Mouse (Mus musculus): Measurements from ENCODE around the gene Ttll11.

The Ttll11 gene

DNA sequence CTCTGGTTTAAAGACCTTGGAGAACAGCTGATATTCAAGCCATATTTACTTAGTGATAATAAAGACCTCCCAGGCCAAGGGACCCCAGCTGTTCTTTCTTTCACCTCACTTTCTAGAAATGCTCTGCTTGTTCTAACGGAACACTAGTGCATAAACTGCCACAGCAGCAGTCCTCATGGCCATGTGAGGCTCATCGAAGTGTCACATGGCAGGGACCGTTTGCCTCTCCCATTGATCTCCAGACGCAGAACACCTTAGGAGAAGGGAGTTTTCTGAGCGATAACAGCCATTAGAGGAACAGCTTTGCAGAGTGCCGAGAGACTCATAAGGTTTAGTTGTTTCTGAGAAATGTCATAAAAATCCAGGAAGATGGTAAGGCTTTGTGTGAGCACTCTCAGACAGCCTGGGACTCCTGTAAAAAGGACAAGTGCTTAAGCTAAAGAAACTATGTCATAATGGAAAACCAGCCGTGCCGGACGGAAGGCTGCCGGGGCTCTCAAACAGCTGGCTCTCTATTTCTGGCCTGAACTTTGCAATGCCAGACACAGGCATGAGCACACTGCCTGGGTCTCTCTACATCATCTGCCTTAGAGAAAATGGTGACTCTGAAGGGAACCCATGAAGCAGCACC, 13.7 kb downstream of the Ttll11 start:
- no peak for DNase-seq (ENCODE audit: low spot score)

DNA sequence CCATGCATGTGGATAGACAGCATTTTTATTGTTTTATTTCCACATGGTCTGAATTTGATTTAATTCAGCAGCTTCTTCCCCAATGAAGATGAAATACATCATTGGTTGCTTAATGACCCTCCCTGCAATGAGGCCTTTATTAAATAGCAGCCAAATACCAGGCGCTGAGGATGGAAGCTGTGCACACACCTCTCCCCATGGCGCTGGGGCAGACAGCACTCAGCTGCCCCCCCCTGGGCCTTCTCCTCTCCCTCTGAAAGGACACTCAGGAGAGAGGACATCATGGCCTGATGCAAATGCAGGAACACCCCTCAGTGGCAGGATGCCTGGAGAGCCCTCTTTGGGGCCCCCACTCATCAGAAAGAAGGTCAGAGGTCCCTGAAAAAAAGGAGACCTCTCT, 16.4 kb downstream of the Ttll11 start:
- no peak for DNase-seq (ENCODE audit: low spot score)

DNA sequence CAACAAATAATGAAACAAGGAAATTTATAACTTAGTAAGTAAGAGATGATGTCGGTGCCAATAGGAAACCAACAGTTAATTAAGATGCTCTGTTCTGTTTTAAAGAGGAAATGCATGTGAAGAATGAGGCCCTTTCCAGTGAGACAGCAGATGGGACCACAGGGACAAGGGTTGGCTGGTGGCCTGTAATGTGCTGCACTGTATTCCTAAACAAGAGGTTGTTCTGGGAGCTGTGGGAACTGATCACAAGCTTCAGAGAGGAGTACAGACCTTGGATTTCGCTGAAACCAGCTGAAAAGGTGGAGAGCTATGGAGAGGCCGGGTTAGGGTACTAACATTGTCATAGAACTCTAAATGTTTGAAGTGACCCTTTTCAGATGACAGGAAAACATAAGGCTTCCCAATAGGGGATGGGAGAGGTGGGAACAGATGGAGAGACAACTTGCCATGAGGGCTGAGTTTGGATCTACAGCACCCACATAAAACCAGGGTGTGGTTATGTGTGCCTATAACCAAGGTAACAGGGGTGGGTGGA, 18.1 kb downstream of the Ttll11 start:
- no peak for DNase-seq (ENCODE audit: low spot score)

DNA sequence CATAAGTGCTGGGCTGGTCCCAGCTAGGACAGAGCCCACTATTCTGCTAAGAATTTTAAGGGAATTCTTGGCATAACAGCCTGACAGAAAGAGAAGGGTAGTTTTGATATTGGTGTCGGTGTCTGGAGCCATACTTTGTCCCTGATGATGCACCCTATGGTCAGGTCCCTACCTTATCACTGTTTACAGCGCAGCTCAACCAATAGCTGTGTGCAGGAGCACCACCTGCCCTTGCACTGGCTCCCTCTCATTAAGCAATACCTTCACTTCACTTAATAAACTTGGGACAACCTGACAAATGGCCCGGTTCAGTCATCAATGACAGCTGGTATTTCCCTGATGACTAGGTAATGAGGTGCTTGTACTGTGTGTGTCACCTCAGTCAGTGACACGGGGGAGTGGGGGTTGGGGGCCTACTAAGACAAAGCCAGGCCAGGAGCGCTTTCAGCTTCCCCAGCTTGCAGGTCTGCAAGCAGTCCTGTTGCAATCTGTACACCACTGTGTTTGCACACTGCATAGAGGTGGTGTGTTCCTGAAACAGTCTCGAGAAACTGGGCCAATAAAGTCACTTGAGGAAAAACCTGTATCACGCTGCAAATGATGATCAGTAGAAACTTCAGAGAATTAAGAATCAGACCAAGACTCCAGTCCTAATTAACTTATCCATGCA, 22.1 kb downstream of the Ttll11 start:
- DNase-seq (ENCODE audit: low spot score) = no peak

DNA sequence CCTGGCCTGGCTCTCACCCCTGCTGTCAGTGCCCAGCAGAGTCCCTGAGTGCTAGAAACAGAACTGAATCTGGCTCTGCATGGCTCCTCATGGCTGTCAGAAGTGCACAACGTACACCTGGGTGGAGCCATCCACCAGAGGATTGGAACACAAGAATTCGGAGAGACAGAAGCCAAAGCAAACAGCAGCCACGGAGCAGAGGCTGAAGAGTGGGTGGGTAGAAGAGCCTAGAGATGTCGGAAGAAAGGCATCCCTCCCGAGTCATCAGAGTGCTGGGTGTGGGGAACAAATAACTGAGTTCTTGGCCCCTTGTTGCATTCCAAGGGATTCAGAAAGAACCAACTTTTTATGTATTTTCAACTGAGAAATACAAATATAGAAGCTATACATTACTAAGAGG, 24.5 kb downstream of the Ttll11 start:
- DNase-seq (ENCODE audit: low spot score) = no peak

DNA sequence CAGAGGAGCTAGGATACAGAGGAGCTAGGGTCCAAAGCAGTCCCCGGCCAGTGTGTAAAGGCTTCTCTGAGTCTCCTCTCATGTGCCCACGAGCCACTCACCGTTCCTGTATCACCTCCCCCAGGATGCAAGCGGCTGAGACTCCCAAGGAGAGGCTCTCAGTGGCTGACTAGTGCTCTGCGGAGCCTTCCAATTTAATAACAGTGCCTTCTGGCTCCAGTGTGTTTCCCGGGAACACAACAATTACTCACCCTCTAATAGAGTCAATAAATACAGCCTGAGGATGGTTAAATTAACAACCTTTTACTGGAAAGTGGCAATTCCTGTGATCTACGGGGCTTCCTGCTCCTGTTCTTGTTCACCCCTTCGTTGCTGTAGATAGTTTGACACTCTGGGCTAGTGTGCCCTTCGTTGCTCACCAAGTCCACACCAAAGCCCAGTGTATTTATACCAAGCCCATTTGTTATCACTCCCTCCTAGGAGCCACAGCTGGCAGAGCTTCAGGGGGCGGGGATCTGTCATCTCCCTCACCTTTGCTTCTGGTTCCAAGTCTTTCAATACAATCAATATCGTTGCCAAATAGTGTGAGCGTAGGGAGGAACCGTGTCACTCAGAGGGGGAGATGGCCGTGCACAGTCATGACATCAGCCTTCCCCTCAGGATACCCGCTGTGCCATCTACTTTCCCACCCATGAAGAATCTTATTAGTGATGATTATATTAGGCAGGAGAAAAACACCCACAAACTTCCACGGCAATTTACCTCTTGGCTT, 27.3 kb downstream of the Ttll11 start:
- DNase-seq (ENCODE audit: low spot score) = no peak

DNA sequence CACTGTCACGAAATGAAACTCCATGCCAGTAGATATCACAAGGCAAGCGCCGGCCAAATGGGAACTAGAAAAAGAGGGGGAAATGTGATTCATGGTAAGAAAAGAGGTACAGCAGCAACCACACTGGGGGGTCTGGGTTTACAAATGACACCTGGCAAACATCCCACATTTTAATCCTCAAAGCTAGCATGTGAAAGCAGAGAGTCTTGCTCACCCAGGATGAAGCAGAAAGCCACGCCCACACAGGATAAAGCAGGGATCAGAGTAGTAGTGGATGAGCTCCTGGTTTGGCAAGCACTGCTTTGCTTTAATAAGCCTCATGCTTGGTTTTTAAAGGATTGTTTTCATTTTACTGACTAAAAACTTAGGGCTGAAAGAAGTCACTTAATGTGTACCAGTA, 34.8 kb downstream of the Ttll11 start:
- no peak for DNase-seq (ENCODE audit: low spot score)

DNA sequence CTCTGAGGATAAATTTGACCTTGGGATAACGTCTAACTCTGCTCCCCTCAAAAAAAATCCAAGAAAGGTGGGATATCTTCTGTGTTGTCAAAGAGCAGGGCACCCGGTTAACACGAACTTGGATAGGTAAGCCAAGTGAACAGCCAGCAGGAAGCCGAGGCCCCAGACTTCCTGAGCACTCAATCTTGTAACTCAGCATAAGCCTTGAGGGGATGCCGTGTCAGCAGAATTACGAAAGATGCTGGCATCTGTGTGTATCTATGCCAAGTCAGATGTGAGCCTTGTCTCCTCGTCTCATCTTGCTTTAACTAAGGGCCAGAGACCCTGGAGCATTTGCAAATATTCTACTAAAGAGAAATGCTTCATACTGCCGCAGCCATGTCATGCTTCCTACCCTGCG, 36.8 kb downstream of the Ttll11 start:
- DNase-seq (ENCODE audit: low spot score) = no peak

DNA sequence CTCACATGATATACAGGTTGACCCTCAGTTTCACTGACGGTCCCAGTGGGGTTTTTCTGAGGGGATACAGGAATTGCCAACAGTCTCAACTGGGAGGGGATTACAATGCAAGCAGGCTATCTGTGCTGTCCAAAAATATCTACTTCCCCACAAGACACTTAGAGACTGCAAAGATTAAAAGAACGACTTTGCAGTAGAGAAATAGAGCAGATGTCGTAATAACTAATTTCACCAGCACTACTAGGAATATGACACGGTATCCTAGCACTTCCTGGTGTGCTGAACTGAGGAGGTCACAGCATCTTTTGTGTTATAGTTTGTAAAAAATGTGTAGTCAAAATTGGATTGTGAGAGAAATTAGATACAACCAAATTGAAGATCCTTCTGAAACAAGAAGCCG, 44.7 kb downstream of the Ttll11 start:
- no peak for DNase-seq (ENCODE audit: low spot score)

DNA sequence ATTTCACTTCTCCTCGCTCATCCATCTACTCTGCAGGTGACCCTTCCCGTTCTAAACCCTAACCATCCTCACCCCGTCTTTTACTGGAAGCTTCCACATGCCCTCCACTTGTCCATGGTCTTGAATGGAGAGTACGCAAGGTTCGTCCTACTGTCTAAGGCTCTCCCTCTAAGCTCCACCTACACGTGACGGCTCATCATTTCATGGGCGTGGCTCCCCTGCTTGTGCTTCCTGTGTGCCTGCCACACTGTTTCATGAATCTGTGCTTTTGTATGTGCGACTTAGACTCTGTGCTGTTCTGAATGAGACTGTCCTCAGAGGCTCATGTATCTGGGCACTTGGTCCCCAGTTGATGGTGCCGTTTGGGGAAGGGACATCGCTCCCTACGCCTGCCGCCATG, 46.6 kb downstream of the Ttll11 start:
- DNase-seq (ENCODE audit: low spot score) = no peak

DNA sequence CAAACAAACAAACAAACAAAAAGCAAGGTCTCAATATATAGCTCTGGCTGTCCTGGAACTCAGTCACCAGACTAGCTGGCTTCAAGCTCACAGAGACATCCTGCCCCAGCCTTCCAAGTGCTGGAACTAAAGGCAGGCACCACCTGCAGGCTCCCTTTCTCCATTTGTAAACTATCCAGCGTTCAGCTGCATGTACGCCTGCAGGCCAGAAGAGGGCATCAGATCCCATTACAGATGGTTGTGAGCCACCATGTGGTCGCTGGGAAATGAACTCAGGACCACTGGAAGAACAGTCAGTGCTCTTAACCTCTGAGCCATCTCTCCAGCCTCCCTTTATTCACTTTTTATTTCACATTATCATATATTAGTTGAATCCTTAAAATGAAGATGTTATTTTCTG, 48.1 kb downstream of the Ttll11 start:
- no peak for DNase-seq (ENCODE audit: low spot score)

DNA sequence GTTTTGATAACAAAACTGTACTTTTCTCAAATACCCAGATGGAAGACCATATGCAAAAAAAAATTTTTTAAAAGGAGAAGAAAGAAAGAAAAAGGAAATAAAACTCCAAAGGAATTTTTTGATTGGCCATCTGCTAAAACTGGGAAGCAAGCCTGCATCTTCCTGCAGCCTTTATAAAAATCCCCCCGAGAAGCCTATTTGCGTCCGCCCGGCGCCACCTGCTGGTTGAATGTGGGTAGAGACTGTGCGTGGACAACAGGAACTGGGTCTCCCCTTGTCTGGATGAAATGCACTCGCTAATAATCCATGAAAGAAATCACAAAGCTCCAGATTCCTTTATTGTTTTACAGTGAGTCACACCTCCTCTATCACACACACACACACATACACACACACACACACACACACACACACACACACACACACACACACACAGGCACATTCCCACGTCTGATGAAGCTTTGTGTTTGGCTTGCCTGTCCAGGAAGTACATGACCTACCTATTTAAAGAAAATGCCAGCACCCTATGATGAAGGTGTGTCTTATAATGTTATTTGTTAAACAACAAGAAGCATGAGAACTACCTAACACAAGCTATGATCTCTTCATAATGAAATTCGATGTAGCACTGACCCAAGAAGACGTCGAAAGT, 49.1 kb downstream of the Ttll11 start:
- peak; percentile 74 for DNase-seq (ENCODE audit: low spot score)

DNA sequence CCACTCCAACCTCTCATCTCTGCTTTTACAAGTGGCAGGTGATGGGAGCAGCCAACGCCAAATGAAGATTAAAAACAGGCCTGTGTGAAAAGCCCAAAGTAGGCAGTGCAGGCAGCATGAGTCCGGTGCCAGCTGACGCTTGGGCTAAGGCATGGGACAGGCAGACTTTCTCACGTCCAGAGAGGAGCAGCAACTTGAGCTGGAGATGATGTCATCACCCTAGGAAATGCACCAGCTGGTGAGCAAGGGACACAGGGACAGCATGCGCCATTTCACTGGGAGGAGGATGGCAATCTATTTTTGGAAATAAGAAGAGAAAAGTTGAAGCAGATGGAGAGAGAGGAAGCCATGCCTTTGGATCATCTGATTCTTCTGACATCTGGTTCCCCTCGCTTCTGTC, 51.6 kb downstream of the Ttll11 start:
- no peak for DNase-seq (ENCODE audit: low spot score)

DNA sequence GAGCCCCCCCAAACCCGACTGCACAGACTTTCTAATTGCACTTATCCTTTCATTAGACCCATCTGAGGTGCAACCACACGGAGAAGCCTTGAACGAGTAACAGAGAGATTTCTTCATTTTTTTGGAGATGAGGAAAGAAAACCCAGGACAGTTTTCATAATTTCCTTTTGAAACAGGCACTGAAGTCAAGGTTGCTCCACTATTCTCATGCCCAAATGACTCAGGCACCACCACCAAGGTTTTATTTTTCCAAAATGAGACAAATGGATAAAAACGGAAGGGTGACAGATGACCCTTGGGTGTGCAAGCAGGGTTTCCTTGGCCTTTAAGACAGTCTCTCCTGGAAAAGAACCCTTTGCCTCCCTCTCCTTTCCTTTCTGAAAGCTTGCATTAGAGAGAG, 54.8 kb downstream of the Ttll11 start:
- no peak for DNase-seq (ENCODE audit: low spot score)

DNA sequence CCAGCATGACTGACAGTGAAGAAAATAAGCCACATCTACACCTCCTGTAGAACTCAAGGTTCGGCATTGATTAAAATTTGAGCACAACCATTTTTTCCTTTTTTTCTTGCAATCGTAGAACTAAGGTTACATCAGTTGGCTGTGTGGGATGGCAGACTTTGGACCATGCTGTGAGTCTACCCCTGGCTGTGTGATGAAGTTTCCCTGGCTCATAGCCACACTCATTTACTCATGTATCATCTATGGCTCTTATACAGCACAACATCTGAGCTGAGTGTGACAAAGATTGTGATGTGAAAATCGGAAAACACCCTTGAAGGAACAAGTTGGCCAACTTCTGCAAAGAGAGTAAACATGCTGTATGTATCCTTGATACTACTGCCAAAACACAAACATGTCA, 56.8 kb downstream of the Ttll11 start:
- no peak for DNase-seq (ENCODE audit: low spot score)

DNA sequence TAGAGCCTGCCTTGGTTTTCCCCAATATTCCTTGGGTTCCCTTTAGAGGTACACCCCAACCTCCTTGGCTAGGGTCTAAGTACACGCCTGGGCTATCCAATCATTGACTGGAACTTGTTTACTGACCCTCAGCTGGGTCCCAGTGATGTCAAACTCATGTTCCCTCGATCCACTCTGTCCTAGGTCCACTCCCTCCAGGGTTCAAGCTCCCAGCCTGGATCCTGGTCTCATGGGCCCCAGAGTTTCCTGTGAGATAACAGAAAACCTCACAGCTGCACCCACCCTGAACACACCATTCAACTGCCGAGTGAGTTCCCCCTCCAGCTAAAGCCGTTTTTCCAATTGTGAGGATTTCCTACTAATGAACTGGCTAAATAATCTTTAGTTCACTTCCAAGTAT, 67.6 kb downstream of the Ttll11 start:
- DNase-seq (ENCODE audit: low spot score) = no peak

DNA sequence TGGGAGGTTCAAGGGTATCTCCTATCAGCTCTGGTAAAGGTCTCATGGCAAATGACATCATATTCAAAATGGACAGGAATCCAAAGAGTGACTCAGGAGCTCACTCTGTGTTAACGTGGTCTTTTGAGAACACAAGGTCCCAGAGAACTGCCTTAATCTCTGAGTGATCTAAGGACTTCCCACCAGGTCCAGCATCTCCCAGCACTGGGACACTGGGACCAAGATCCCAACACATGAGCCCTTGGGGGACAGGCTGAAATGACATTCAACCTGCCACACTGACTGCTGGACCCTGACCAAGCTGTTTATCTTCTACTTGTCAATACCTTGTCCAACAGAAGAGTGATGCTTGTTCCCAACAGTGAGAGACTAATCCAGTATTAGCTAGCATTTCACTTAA, 68.0 kb downstream of the Ttll11 start:
- DNase-seq (ENCODE audit: low spot score) = no peak

DNA sequence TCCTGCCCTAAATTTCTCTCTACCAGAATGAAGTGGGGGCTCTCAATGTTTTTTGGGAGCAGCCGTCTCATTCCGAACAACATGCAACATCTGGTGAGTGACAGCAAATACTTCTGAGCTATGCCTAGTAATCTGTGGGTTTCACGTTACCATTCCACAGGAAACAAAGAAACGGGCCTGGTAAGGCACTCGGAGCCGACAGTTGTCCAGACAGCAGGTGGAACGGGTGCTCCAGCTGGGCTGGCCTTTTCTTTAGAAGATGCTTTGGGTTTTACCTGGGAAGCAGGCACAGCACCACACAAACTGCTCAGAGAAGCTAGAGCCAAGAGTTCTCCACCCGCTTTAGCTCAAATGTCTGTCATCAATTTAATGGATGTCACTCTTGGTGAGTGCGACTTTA, 69.0 kb downstream of the Ttll11 start:
- no peak for DNase-seq (ENCODE audit: low spot score)

DNA sequence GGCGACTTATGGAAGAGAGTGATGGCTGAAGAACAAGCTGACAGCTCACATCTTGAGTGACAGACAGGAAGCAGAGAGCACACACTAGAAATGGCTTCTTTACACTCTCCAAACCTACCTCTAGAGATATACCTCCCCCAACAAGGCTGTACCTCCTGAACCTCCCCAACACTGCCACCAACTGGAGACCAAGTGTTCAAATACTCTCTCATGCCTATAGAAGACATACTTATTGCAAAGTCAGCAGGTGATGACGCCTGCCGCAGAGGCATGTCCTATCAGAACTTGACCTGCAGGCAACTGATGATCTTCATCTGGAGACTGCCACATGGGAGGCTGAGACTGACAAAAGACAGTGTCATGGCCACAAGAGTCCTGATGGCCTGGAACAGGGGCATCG, 70.4 kb downstream of the Ttll11 start:
- no peak for DNase-seq (ENCODE audit: low spot score)

DNA sequence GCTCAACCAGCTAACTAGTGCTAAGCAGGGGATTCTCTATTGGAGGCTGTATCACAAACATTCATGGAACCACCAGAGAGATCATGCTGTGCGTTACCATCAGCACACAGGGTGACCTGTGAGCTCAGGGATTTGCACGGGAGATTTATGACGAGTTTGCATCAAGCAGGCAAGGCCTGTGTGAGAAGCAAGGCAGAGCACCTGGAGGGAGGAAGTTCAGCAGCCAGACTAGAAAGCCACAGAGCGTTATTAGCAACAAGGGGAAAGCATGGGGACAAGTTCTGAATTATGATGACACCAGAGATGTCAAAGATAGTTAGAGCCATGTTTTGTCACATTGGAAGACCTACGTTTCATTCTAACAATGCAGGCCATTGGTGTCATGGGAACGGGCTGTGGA, 72.1 kb downstream of the Ttll11 start:
- DNase-seq (ENCODE audit: low spot score) = no peak

DNA sequence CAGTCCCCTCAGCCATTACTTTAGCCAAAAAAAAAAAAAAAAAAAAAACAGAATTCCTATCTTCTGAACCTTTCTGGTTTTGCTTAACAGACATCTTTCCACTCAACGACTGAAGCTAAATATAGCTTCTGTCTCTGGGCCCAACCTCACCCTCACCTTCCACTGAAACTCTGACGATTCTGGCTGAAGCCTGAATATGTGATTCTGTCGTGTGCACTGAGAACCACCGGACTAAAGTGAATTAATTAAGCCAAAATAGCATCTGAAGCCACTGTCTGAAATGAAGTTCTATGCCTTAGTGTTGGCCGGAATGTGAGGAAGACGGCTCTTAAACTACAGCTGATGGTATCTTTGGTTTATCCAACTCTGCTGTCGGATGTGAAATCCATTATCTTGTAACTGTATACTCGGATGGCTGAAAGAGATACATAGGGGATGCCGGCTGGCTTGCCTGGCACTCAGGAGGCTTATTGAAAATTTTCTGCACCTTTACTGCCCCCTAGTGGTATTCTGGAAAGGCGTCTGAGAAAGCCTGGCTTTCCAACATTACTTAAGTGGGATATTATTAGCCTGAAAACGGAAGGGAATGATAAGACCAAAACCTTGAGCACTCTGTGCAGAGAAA, 73.4 kb downstream of the Ttll11 start:
- peak; percentile 58 for DNase-seq (ENCODE audit: low spot score)

DNA sequence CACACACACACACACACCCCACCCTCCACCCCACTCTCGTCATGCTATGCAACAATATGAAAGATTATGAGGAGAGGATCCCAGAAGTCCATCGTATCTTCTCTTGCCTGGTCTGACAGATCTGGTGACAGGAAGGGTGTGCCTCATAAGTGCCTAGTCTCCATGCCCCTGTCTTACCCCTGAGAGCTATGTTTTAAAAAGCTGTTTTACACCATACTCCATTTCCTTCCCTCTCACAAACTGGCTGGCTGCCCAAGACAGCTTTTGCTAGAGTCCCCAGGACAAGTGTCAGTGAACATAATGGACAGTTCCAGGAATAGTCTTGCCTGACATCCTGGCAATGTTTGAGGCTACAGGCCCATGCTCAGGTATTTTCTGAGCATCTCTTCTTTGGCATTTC, 78.9 kb downstream of the Ttll11 start:
- no peak for DNase-seq (ENCODE audit: low spot score)
